Mouse (Mus musculus): Measurements from ENCODE around the gene Zfp422. TPM values are rescaled to one million over a fixed set of nuclear protein-coding genes. Genes with fewer than 3 reads are reported as not detected.

Gene Zfp422
- 10 to 100 TPM; 32.3 to 36.6 TPM for polyA plus RNA-seq (2017; shearing (Covaris generic))

GRCm38 (mm10) chr6:116628539-116629171 lies at the start of gene Zfp422:
TSS of gene Zfp422 (minus strand) at chr6:116628999.
- peak; percentile 63 for ATAC-seq

GRCm38 (mm10) chr6:116677321-116677720 lies 48.5 kb upstream of the Zfp422 start:
- no peak for ATAC-seq

- no peak for ATAC-seq
Observed at GRCm38 (mm10) chr6:116676355-116676913, 47.6 kb upstream of the Zfp422 start.

- no peak for ATAC-seq
Observed at GRCm38 (mm10) chr6:116674283-116674886, 45.6 kb upstream of the Zfp422 start.

- peak; percentile 75 for ATAC-seq
Observed at GRCm38 (mm10) chr6:116673471-116674282, 44.9 kb upstream of the Zfp422 start, which contains the start of gene Rassf4. TSS of gene Rassf4 (minus strand) at chr6:116673952.

GRCm38 (mm10) chr6:116672349-116672748 lies 43.5 kb upstream of the Zfp422 start:
- no peak for ATAC-seq

- ATAC-seq = no peak
Observed at GRCm38 (mm10) chr6:116671768-116672167, 43.0 kb upstream of the Zfp422 start.

GRCm38 (mm10) chr6:116671031-116671430 lies 42.2 kb upstream of the Zfp422 start:
- no peak for ATAC-seq

- ATAC-seq = no peak
Observed at GRCm38 (mm10) chr6:116670144-116670543, 41.3 kb upstream of the Zfp422 start.

GRCm38 (mm10) chr6:116668682-116669470 lies 40.1 kb upstream of the Zfp422 start:
- ATAC-seq = no peak

- ATAC-seq = no peak
Observed at GRCm38 (mm10) chr6:116667382-116667781, 38.6 kb upstream of the Zfp422 start.

- no peak for ATAC-seq
Observed at GRCm38 (mm10) chr6:116666892-116667291, 38.1 kb upstream of the Zfp422 start.

- ATAC-seq = no peak
Observed at GRCm38 (mm10) chr6:116666085-116666750, 37.4 kb upstream of the Zfp422 start.

- no peak for ATAC-seq
Observed at GRCm38 (mm10) chr6:116664830-116665229, 36.0 kb upstream of the Zfp422 start.

GRCm38 (mm10) chr6:116664031-116664430 lies 35.2 kb upstream of the Zfp422 start:
- no peak for ATAC-seq

GRCm38 (mm10) chr6:116663364-116663763 lies 34.6 kb upstream of the Zfp422 start:
- ATAC-seq = no peak

- ATAC-seq = peak; percentile 78
Observed at GRCm38 (mm10) chr6:116653684-116654454, 25.1 kb upstream of the Zfp422 start.

- ATAC-seq = no peak
Observed at GRCm38 (mm10) chr6:116653191-116653590, 24.4 kb upstream of the Zfp422 start.

- no peak for ATAC-seq
Observed at GRCm38 (mm10) chr6:116651437-116652118, 22.8 kb upstream of the Zfp422 start.

- no peak for ATAC-seq
Observed at GRCm38 (mm10) chr6:116650406-116650805, 21.6 kb upstream of the Zfp422 start, which contains the start of gene Depp1. TSS of gene Depp1 (plus strand) at chr6:116650609.

All from activated CD4-positive, CD25-positive, alpha-beta regulatory T cell, adult 4 months (primary cell).